Mouse (Mus musculus) intestine, embryonic 14.5 days (tissue): ENCODE data around the gene Trpm2. TPM values are rescaled to one million over a fixed set of nuclear protein-coding genes. Genes with fewer than 3 reads are reported as not detected.

Experiments
- ATAC-seq: fragments of 200-750 bp; cut with Nextera tagmentation; replicated peaks from 2 replicates; pipeline ENCODE4 v1.8.0; 2017; ENCODE audit warnings: low read depth, moderate number of reproducible peaks, moderate TSS enrichment, moderate library complexity; ENCODE audit not compliant: low FRiP score, low TSS enrichment
- DNase-seq: peaks from one replicate; pipeline ENCODE4 v3.0.0-alpha.2; 2018; ENCODE audit warnings: low spot score
- H3K27ac ChIP-seq: fragments of 300-500 bp; sonication (generic); 2 replicates; pipeline ENCODE4 v1.5.1; 2014; ENCODE audit warnings: low read depth, mild to moderate bottlenecking, control low read depth
- H3K27me3 ChIP-seq: fragments of 300-500 bp; sonication (generic); replicated peaks from 2 replicates; pipeline ENCODE4 v1.6.1; 2014; ENCODE audit warnings: low read length, control low read depth; ENCODE audit not compliant: control insufficient read depth, insufficient read depth
- H3K36me3 ChIP-seq: fragments of 300-500 bp; sonication (generic); 2 replicates; pipeline ENCODE4 v1.6.1; 2014; ENCODE audit warnings: low read length, control low read depth; ENCODE audit not compliant: control insufficient read depth, insufficient read depth
- H3K4me1 ChIP-seq: fragments of 300-500 bp; sonication (generic); replicated peaks from 2 replicates; pipeline ENCODE4 v1.6.1; 2014; ENCODE audit warnings: low read length, control low read depth, mixed read lengths; ENCODE audit not compliant: control insufficient read depth, insufficient read depth
- H3K4me2 ChIP-seq: fragments of 300-500 bp; sonication (generic); 2 replicates; pipeline ENCODE4 v1.6.1; 2014; ENCODE audit warnings: low read length
- H3K4me3 ChIP-seq: fragments of 300-500 bp; sonication (generic); 2 replicates; pipeline ENCODE4 v1.5.1; 2014; ENCODE audit warnings: low read depth, low read length, control low read depth, mixed read lengths
- H3K9ac ChIP-seq: fragments of 300-500 bp; sonication (generic); 2 replicates; pipeline ENCODE4 v1.6.1; 2014; ENCODE audit warnings: mild to moderate bottlenecking, low read length
- H3K9me3 ChIP-seq: fragments of 300-500 bp; sonication (generic); 2 replicates; pipeline ENCODE4 v1.6.1; 2016; ENCODE audit warnings: low read length, control low read depth; ENCODE audit not compliant: control insufficient read depth
- WGBS: fragments of 180-500 bp; shearing (Covaris S2); extraction: QIAGEN DNeasy Blood & Tissue Kit; methylation state at CpG from one replicate; pipeline ENCODE4 v1.1.7; 2014; 5-methylcytosine and 5-hydroxymethylcytosine counted together
- polyA plus RNA-seq: library from polyadenylated mRNA; unstranded; fragments of >200 nt; fragmentation: Nextera tagmentation; extraction: Ambion mirVana; gene quantifications from 2 replicates; pipeline ENCODE4 v1.2.1, GENCODE M21; 2014

The Trpm2 gene
- polyA plus RNA-seq, 1 experiment from 2014 or later: 1.2 TPM

DNA sequence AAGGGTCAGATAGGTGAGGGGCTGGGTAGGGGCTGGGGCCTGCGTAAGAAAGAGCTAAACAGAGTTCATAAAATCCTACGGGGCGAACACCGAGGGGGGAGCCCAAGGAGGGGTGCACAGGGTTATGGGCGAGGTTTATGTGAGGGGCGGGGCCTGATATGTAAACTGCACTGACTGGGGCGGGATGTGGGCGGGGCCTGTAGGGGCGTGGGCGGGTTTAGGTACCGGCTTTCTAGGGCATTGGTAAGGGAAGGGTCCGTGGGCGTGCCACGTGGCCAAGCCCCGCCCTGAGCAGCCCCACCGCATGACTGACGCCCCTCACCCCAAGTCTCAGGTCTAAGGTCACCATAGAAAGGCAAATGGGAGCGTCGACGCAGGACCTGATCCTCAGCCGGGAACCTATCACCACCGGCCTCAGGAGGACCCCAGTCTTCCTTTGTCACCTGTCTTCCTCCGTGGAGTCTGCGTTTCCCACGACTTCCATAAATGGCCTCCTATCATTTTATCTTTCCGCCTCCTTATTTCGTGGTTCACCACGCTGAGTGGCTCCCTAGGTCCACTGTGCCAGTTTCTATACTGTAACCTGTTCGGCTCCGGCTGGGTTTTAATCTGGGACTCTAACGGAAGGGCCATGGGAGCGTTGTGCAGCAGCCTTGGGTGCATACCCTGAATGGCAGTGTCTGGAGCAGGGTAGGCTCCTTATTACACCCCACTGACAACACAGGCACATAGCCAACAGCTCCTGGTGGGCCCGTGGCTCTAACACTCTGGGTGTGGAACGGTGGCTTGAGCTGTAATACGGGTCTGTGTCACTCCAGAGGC lies 67.3 kb downstream of the Trpm2 start:
- Histone ChIP-seq H3K4me3 (peak overlapping the region; percentile 58), H3K27ac (no peak overlapping the region), H3K36me3 (no peaks in the 10 kb centered on the region), H3K4me2 (peak overlapping the region; percentile 74), H3K9ac (no peak overlapping the region), H3K27me3 (no peaks in the 10 kb centered on the region), H3K9me3 (no peaks in the 10 kb centered on the region), H3K4me1 (peaks cover 6% of the 10 kb centered on the region; the same call in 1 of the 2 replicates)
- peak; percentile 87 for DNase-seq
- ATAC-seq: peak; percentile 80
- WGBS: 6% methylated on average over 34 of the region's 35 CpGs

DNA sequence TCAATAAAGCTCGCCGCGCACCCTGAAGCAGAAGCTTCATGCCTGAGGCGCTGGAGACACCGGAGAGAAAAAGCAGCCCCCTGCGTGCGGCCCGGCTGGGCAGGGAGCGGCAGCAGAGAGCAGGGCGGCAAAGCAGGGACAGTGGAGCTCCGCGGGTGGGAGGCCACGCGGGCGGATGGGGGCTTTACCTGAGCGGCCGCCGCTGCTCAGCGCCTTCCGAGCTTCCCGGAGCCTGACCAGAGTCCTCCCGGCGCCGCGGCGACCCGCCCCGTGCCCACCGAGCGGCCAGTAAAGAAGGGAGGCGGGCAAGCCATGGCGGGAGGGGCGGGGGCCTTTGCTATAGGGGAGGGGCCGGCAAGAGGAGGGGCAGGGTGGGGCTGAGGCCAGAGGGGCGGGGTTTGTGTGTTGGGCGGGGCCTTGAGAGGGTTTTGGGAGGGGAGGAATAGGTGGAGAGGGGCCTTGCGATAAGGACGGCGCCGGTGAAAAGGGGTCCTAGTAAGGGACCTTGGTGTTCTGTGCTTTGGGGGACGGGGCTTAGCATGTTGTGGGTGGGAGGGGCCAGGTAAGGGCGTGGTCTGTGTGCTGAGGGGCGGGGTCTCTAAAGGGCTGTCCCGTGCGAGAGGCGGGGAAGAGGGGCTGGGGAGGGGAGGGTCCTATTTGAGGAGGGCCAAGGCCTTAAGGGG lies 68.0 kb downstream of the Trpm2 start, which contains the start of gene Lrrc3:
TSS of gene Lrrc3 (minus strand) at position 326 of the 683 bp plus-strand sequence.
- WGBS: under 1% methylated on average over 44 of the region's 46 CpGs
- H3K4me3 ChIP-seq: peak within 1 kb of the TSS; percentile 58
- peak; percentile 78 for ATAC-seq

DNA sequence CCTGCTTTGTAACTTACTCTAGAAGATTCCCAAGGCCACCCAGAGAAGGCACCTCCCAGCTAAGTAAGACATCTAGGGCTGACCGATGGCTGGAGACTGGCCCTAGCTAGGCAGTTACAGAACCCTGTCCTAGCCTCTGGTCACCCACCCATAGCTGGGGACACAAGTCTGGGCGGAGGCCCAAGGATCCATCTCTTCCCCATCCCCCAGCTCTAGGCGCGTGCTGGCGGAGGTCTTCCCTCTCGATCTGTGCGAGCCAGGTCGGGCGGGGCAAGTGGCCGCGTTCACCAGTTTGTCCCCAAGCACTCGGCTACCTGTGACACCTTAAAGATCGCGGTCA lies 68.5 kb downstream of the Trpm2 start:
- peak overlapping the region; percentile 59 for H3K9ac ChIP-seq
- no peak overlapping the region for H3K27ac ChIP-seq
- ATAC-seq: peak; percentile 26
- 2% methylated on average over 14 of the region's 14 CpGs for WGBS
- DNase-seq: no peak
- H3K4me1 ChIP-seq: peaks cover 6% of the 10 kb centered on the region; the same call in 1 of the 2 replicates
- no peaks in the 10 kb centered on the region for H3K36me3 ChIP-seq
- H3K9me3 ChIP-seq: no peaks in the 10 kb centered on the region
- H3K4me3 ChIP-seq: peak overlapping the region; percentile 58
- no peaks in the 10 kb centered on the region for H3K27me3 ChIP-seq
- H3K4me2 ChIP-seq: peak overlapping the region; percentile 74

More for the DNA sequence above, 68.0 kb downstream of the Trpm2 start, which contains the start of gene Lrrc3:
- peak within 1 kb of the TSS; percentile 59 for H3K9ac ChIP-seq
- H3K27ac ChIP-seq: no peak within 1 kb of the TSS
- H3K27me3 ChIP-seq: no peaks in the 10 kb centered on the region
- H3K4me2 ChIP-seq: peak within 1 kb of the TSS; percentile 74
- DNase-seq: peak; percentile 91
- H3K9me3 ChIP-seq: no peaks in the 10 kb centered on the region
- no peaks in the 10 kb centered on the region for H3K36me3 ChIP-seq
- H3K4me1 ChIP-seq: peaks cover 6% of the 10 kb centered on the region; the same call in 1 of the 2 replicates

DNA sequence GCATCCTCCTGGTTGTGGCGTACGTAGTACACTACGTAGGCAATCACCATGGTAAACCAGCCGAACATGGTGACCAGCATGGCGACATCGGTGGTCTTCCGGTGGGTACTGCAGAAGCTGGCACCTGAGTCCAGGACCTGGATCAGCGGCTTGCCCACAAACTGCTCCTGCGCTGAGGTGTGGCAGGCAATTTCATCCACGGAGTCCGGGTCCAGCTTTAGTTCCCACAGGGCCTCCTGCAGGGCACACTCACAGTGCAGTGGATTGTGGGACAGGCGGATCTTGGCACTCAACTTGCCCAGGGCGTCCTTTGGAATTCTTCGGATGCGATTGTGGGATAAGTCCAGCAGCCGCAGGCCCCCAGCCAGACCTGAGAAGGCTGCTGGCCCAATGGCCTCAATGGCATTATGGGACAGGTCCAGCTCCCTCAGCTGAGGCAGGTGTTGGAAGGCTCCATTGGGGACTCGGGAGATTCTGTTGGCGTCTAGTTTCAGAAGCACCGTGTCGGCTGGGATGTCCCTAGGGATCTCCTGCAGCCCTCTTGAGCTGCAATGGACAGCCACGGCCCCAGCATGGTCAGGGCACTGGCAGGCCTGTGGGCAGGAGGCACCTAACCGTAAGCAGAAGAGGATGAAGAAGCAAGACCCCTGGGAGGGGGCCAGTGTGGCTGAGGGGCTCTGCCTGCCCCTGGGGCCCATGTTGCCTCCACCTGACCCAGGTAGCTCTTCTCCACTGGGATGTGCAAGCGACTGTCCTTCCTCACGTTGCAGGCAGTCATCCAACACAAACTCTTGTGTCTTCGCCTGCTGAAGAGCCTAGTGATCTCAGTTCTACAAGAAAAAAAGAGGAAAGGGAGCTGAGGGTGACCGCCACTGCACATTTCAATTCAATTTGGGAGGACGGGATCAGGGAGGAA lies 69.2 kb downstream of the Trpm2 start:
- Histone ChIP-seq H3K4me3 (peak overlapping the region; percentile 58), H3K4me1 (peaks cover 6% of the 10 kb centered on the region; the same call in 1 of the 2 replicates), H3K27ac (no peak overlapping the region), H3K9me3 (no peaks in the 10 kb centered on the region), H3K4me2 (peak overlapping the region; percentile 74), H3K27me3 (no peaks in the 10 kb centered on the region), H3K9ac (no peak overlapping the region), H3K36me3 (no peaks in the 10 kb centered on the region)
- ATAC-seq (no peak), DNase-seq (no peak)
- WGBS: 86% methylated on average over 27 of the region's 27 CpGs

DNA sequence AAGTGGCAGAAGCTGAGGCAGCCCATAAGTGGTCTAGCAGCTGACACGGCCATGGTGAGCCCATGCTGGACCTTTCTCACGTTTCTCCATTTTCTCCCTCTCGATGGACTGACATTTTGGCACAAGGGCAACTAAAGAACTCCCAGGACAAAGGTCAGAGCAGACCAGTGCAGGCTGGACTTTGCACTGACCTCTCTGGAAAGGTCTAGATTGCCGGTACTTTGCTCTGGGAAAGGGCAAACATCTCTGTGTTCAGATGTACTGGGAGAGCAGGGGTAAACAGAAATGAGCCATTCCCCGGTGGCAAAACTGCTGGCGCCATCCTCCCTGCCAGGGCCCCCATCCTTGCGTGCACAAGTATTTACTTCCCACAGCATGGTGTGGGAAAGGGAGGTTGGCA lies 70.2 kb downstream of the Trpm2 start:
- ATAC-seq: no peak
- H3K36me3 ChIP-seq: no peaks in the 10 kb centered on the region
- H3K9ac ChIP-seq: no peak overlapping the region
- 80% methylated on average over 7 of the region's 7 CpGs for WGBS
- no peaks in the 10 kb centered on the region for H3K9me3 ChIP-seq
- H3K4me2 ChIP-seq: no peak overlapping the region
- H3K27me3 ChIP-seq: no peaks in the 10 kb centered on the region
- no peak for DNase-seq
- peaks cover 6% of the 10 kb centered on the region for H3K4me1 ChIP-seq
- H3K27ac ChIP-seq: no peak overlapping the region
- no peak overlapping the region for H3K4me3 ChIP-seq

DNA sequence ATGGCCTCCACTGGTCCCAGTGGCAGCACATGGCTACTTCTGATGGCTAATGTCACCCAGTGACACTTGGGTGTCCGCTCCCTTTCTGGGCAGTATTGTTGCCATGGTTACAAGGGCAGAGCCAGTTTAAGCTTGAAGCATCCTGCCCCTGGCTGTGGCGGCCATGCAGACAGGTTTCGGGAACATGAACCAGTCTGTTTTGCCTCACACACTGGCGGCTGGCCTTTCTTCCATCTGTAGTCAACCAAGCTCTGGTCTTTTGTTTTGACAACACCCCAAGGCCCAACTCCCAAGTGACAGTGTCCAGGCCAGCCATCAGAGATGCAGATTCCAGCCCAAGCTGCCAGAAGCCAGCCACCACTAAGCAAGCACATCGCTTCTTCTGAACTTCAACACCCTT lies 74.8 kb downstream of the Trpm2 start:
- Histone ChIP-seq H3K4me1 (no peaks in the 10 kb centered on the region; the same call in 1 of the 2 replicates), H3K36me3 (no peaks in the 10 kb centered on the region), H3K9me3 (no peaks in the 10 kb centered on the region), H3K4me3 (no peak overlapping the region), H3K27me3 (no peaks in the 10 kb centered on the region), H3K9ac (no peak overlapping the region), H3K4me2 (no peak overlapping the region), H3K27ac (no peak overlapping the region)
- no peak for DNase-seq
- WGBS: 36% methylated on average over 5 of the region's 5 CpGs
- no peak for ATAC-seq

DNA sequence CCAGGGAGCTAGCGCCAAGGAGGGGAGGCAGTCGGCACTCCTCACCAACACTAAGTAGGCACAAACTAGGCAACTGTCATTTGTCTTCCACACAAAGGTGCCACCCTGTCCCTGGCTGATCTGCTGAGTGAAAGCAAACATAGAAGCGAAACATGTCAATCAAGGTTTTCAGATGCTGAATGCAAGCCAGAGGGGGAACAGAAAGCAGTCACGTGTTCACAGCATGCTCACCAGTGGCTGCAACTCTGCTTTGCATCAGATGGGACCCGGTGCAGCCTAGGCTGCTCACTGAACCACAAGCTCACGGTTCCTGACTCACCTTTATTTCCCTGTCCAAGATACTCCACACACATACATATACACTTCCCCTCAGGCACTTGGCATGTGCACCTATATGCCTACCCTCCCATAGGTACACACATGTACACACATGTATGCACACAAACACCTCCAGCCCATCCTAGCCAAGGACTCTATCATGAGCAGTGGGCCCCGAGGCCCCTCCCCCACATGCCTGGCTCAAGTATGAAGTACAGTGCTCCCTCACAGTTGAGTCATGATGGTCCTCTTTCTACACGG lies 79.3 kb downstream of the Trpm2 start:
- Histone ChIP-seq H3K4me1 (no peaks in the 10 kb centered on the region; the same call in 1 of the 2 replicates), H3K9me3 (no peaks in the 10 kb centered on the region), H3K4me2 (no peak overlapping the region), H3K36me3 (no peaks in the 10 kb centered on the region), H3K27me3 (no peaks in the 10 kb centered on the region), H3K9ac (no peak overlapping the region), H3K4me3 (no peak overlapping the region), H3K27ac (no peak overlapping the region)
- WGBS: 86% methylated on average over 8 of the region's 8 CpGs
- ATAC-seq (no peak), DNase-seq (no peak)
